Mouse (Mus musculus) frontal cortex, postnatal 14 days (tissue): ENCODE results near the gene Idua.
A peak's percentile ranks its signal among the peaks of the same experiment; 100 is the strongest.
"Not testable (repeated sequence)": the region's sequence is repeated elsewhere in the genome, so short reads cannot be mapped to it uniquely, and the experiment has no call there.

Experiments
- DNase-seq, 2 experiments: peaks; one replicate each; pipeline ENCODE4 v3.0.0; 2022; ENCODE audit warnings: low spot score in 2 of 2

Gene Idua

GRCm38 (mm10) chr5:108659698-108660631 lies at the start of gene Idua:
Gene Idua (plus strand): TSS chr5:108660331.
- peak in 1 of 2 experiments; percentile 18 for DNase-seq

GRCm38 (mm10) chr5:108610426-108610825 lies 49.7 kb upstream of the Idua start:
- no peak for DNase-seq

GRCm38 (mm10) chr5:108621870-108622269 lies 38.3 kb upstream of the Idua start:
- no peak for DNase-seq

DNA sequence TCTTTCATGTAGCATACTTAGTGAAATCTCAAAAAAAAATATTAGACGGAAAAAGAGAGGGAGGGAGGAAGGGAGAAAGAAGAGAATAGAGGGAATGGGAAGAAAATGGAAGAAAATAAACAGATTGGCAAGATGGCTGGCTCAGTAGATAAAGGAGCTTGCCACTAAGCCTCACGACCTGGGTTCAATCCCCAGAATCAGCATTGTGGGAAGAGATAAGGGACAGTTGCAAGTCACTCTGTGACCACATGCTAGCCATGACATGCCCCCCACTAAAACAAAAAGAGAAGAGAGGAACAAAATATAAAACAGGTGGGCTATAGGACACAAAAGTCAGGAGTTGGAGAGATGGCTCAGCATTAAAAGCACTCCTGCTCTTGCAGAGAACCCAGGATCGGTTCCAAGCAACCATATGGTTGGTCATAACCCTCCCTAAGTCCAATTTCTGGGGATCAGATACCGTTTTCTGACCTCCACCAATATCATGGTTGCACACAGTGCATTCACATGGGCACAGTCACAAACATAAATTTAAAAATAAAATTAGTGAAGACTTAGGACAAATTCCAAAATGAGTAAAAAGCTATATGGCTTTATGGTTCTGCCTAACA lies 34.0 kb upstream of the Idua start:
- no peak for DNase-seq

GRCm38 (mm10) chr5:108628891-108629633 lies 31.1 kb upstream of the Idua start:
- no peak for DNase-seq

DNA sequence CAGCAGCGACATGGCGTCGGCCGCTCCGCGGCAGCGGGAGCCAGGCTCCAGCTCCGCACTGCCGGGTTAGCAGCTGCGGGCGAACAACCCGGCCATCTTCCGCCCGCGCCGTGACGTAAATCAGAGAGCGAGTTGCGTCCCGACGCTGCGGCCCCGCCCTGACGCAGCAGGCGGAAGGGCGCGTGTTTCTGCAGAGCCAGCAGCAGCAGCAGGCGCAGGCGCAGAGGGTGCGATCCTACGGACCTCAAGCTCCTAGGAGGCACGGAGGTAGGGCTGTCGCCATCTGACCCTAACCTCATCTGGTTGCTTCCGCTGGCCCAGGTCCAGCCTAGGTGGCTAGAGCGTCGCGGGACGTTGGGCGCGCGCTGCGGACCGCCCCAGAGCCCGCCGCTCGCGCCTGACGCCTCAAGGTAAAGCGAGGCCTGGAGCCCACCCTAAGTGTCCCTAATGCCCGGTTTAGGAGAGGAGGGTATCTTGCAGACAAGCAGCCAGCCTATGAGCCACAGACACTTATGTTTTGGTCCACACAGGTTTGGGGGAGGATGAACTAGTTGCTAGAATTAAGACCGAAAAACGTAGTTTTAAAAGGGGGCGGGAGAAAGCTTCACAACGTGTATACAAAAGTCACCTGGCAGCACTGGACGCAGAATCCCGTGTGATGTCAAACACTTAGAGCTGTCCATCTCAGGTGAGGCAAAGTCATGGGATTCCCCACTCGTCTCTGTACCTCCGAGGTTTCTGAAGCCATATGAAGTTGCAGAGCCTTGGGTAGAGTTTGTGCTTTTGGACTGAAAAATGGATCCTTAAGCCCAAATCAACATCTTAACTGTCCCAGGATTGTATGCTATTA lies 30.3 kb upstream of the Idua start, which contains the start of the genes Gak and Tmem175:
TSS of gene Gak (minus strand) at position 122 of the 850 bp plus-strand sequence.
TSS of gene Tmem175 (plus strand) at position 137 of the 850 bp plus-strand sequence.
- peak; percentile 82 to 91 for DNase-seq

DNA sequence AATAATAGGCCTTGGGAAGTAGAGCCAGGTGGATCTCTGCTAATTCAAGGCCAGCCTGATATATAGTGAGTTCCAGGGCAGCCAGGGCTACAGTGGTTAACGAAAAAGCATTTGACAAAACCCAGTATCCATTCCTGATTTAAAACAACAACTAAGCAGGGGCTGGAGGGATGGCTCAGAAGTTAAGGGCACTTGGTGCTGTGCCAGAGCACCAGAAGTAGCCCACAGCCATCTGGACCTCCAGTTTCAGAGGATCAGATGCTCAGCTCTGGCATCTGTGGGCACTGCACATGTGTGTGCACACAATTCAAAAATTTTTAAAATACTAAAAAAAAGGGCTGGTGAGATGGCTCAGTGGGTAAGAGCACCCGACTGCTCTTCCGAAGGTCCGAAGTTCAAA lies 26.5 kb upstream of the Idua start:
- no peak for DNase-seq

DNA sequence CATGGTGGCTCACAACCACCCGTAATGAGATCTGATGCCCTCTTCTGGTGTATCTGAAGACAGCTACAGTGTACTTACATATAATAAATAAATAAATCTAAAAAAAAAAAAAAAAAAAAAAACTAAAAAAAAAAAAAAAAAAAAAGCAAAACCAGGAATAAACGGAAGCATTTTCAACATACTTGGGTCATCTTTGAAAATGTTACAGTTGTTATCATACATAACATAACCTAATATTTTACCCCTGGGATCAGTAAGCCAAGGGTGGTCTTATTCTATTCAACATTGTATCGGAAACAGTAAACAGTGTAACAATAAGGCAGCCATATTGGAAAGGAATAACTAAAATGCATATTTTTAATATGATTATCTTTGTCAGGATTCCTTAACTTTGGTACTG lies 26.0 kb upstream of the Idua start:
- DNase-seq = not testable (repeated sequence)

DNA sequence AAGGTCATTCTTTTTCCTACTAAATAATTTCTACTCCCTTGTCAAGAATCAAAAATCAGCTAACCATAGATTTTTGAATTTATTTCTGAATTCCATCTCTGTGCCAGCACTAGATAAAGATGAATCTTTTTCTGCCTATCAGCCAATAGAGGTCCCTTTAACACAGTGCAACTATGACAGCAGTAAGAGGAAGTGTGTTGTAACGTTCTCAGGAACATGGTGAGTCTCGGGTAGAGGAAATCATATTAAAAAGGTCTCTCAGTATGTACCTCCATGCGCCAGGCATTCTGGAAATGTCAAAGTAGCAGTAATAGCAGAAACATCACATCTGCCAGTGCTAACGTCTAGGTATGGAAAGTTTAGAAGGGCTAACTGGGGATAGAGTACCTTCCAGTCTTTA lies 24.0 kb upstream of the Idua start:
- DNase-seq = no peak

DNA sequence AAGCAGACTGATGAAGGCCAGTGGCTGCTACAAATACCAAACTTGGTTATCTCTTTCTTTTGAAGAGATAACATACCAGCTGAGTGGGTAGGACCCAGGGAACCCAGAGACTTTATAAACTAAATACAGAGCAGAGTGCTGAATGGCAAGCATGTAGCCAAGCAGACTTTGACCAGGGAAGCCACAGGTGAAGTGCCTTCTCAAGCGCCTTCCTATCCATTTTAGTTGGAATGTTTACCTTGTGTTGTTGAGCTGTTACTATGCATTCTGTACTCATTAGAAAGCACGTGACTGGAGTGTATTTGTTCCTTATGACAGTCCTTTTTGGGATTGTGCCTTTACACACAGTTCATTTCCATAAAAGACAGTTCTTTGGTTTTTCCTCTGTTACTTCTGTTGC lies 16.5 kb upstream of the Idua start:
- DNase-seq = no peak

GRCm38 (mm10) chr5:108645651-108646342 lies 14.3 kb upstream of the Idua start:
- no peak for DNase-seq

DNA sequence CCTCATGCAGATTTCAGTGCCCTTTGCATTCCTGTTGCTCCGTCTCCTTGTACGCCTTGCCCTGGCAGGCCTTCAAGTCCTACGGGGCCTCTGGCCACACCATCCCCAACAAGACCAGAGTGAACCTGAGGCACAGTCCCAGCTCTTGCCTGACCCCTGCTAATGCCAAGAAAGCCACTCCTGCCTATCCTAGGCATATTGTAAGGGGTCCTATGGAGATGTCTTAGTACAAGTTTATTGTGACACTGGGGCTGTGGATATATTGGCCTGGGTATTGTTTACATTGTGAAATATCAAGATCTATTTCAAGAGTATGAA lies 13.8 kb upstream of the Idua start:
- no peak for DNase-seq

GRCm38 (mm10) chr5:108647311-108647710 lies 12.8 kb upstream of the Idua start:
- DNase-seq = no peak

- no peak for DNase-seq
These were observed 12.2 kb upstream of the Idua start for GRCm38 (mm10) chr5:108647820-108648465.

- no peak for DNase-seq
These were observed 11.1 kb upstream of the Idua start for GRCm38 (mm10) chr5:108648937-108649576.

GRCm38 (mm10) chr5:108650341-108650740 lies 9.8 kb upstream of the Idua start:
- DNase-seq = no peak

DNA sequence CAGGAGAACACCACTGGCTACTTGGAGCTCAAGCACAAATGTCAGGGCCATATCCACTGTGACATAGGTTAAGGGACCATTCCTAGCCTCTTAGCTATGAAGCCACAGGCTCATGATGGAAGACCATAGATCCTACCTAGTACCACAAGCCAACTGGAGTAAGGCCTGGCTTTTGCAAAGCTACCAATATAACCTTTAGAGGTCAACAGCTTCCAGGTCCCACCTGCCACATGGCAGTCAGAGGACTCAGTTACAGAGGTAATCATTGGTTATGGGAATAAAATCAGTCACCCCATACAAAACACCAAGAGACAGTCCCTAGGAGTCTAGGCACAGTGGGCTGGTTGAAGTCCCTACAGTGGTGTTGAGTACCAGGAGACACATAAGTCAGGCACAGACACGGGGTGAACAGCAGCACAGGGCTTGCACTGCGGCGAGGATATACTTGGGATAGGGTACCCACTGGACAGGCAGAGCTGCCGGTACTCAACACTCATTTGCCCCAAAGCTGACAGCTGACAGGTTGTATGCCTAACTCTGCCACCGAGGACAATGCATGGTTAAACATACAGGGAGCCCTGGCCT lies 8.9 kb upstream of the Idua start:
- DNase-seq = no peak

DNA sequence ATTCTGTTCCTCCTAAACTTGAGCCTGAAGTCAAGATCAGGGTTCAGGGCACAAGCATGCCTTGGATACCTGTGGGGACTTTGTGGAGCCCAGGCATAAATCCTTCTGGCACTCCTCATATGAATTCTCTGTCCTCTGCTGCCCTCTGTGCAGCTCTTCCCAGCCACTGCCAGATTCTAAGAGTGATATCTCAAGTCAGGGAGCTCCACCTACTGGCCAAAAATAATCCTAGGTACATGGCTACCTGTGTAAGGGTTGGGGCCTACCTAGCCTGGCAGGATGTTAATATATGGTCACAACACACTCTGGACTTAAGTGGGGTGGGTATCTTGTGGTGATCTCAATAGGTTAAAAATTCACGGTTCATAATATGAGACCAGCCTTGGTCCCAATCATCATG lies 8.3 kb upstream of the Idua start:
- DNase-seq = peak in 1 of 2 experiments; percentile 11

DNA sequence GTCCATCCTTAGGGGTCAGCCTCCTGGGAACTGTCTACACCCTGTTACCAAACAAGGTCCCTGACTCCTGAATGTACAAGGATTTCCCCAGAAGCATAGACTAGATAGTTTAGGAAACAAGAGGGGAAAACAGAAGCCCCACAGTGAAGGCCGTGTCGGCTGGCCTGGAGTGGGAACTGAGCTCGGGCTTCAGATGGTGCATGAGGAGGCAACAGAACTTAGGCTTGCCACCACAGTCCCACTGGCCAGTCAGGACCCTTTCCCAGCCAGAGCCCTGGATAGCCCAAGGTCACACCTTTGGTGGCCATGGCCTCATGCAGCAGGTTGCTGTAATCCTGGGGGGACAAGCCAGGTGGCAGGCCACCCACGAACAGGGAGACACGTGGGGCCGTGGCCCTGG lies 6.8 kb upstream of the Idua start:
- peak in 1 of 2 experiments; percentile 3 for DNase-seq
